Mouse (Mus musculus): ENCODE data around the gene Ovol3. TPM values are rescaled to one million over a fixed set of nuclear protein-coding genes. Genes with fewer than 3 reads are reported as not detected.
A peak's percentile ranks its signal among the peaks of the same experiment; 100 is the strongest.

Ovol3 gene
- polyA plus RNA-seq, 1 experiment from 2014 or later = not detected

DNA sequence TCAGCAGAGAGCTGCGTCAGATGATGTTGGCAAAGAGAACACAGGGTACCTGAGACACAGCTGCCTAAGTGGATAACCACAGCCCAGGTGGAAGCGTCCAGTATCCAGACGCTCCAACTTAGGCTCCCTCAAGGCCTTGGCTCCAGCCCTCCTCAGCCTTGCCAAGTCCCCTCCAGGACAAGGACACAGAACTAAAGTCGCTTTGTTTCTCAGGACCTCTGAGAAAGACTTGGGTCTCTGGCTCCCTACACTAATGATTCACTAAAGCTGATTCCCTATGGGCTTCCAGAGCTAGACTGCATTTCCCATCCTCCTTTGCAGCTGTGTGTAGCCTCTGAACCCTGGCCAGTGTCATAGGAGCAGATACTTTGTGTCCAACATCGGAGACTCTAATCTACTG is 35.3 kb downstream of the Ovol3 start:
- Histone ChIP-seq H3K27me3 (replicated peaks) (no peaks in the 10 kb centered on the region; the same call in 1 of the 2 replicates), H3K9me3 (no peaks in the 10 kb centered on the region), H3K4me3 (no peak overlapping the region), H3K4me1 (peaks cover 7% of the 10 kb centered on the region), H3K27ac (no peak overlapping the region), H3K36me3 (replicated peaks) (no peaks in the 10 kb centered on the region), H3K4me2 (no peak overlapping the region), H3K9ac (no peak overlapping the region)
- no peak for ATAC-seq (replicated peaks)
- 83% methylated on average over 5 of the region's 5 CpGs for WGBS

DNA sequence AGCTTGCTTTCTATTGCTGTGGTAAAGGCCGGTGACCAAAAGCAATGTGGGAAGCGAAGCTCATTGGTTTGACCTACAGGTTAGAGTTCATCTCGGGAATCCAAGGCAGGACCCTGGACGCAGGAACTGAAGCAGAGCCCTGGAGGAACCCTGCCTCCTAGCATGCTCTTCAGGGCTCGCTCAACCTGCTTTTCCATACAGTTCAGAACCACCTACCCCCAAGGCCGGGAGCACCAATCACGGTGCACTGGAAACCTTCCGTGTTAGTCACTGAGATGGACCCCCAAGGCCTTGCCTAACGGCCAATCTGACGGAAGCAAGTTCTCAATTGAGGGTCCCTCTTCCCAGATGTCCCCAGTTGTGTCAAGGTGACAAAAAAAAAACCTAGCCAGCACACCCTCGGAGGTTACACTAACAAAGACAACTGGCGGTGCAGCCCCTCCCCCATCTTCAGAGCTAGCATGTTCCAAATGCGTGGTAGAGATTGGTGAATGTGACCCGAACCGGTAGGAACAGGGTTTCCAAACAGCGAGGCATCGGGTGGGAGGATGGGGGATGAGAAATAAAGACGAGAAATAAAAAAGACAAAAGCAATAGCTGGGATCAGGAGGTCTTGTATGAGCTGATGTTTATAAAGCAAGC is 35.9 kb downstream of the Ovol3 start:
- no peak overlapping the region for H3K4me3 ChIP-seq
- H3K4me1 ChIP-seq = peaks cover 9% of the 10 kb centered on the region
- no peaks in the 10 kb centered on the region; the same call in 1 of the 2 replicates for H3K27me3 ChIP-seq (replicated peaks)
- no peak overlapping the region for H3K9ac ChIP-seq
- H3K36me3 ChIP-seq (replicated peaks) = no peaks in the 10 kb centered on the region
- 76% methylated on average over 18 of the region's 18 CpGs for WGBS
- no peak overlapping the region for H3K27ac ChIP-seq
- no peaks in the 10 kb centered on the region for H3K9me3 ChIP-seq
- no peak overlapping the region for H3K4me2 ChIP-seq
- ATAC-seq (replicated peaks) = no peak

DNA sequence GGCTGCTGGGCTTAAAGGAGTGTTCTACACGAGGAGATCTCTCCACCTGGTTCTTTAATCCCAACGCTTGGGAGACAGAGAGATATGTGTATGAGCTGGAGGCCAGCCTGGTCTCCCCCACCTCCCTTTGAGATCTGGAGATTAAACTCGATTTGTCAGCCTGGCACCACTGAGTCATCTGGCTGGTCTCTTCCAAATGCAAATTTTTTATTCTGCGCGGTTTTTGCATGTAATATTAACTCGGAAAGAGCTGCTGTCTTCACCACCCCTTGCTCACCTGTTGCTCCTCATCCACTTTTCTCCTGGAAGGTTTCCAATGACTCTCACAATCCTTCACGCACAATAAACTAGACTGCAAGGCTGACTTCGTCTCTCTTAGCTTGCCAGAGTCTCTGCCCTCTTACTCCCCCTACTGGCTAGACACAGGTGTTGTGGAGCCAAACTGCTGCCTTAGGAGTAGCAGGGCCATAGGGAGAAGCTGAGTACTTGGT is 37.0 kb downstream of the Ovol3 start, which contains the start of gene Capns1:
Gene Capns1, minus strand, starts transcription at position 331 of the 491 bp plus-strand sequence.
- Histone ChIP-seq H3K9ac (no peak within 1 kb of the TSS), H3K27me3 (replicated peaks) (no peaks in the 10 kb centered on the region; the same call in 1 of the 2 replicates), H3K4me2 (peak within 1 kb of the TSS; percentile 30), H3K9me3 (no peaks in the 10 kb centered on the region), H3K4me1 (peaks cover 11% of the 10 kb centered on the region), H3K27ac (no peak within 1 kb of the TSS), H3K36me3 (replicated peaks) (no peaks in the 10 kb centered on the region), H3K4me3 (peak within 1 kb of the TSS; percentile 7)
- no peak for ATAC-seq (replicated peaks)
- 6% methylated on average over 8 of the region's 8 CpGs for WGBS

DNA sequence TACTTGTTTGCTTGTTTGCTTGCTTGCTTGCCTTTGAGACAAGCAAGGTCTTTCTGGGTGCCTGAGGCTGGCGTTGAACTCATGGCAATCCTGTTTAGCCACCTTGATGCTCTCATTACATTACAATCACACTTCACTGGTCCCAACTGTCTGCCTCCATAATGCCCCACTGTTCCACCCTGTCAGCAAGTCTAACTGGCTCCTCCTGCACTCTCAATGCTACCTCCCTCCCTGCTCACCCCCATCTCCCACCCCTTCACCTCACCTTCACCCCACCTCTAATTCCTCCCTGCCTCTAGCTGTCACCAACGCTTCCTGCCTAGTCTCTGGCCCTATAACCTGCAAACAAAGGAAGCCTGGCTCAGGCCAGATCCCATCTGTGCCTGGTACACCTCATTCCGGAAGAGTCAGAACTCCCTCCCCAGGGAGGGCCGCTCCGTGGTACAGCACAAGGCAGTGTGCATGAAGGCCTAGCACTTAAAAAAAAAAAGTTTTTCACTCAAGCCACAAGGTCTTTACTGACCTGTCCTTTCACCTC is 37.9 kb downstream of the Ovol3 start:
- no peak overlapping the region for H3K27ac ChIP-seq
- no peak overlapping the region for H3K4me2 ChIP-seq
- H3K27me3 ChIP-seq (replicated peaks) = no peaks in the 10 kb centered on the region; the same call in 1 of the 2 replicates
- H3K4me3 ChIP-seq = no peak overlapping the region
- H3K36me3 ChIP-seq (replicated peaks) = no peaks in the 10 kb centered on the region
- no peak for ATAC-seq (replicated peaks)
- peaks cover 19% of the 10 kb centered on the region for H3K4me1 ChIP-seq
- no peaks in the 10 kb centered on the region for H3K9me3 ChIP-seq
- H3K9ac ChIP-seq = no peak overlapping the region
- 79% methylated on average over 5 of the region's 5 CpGs for WGBS

DNA sequence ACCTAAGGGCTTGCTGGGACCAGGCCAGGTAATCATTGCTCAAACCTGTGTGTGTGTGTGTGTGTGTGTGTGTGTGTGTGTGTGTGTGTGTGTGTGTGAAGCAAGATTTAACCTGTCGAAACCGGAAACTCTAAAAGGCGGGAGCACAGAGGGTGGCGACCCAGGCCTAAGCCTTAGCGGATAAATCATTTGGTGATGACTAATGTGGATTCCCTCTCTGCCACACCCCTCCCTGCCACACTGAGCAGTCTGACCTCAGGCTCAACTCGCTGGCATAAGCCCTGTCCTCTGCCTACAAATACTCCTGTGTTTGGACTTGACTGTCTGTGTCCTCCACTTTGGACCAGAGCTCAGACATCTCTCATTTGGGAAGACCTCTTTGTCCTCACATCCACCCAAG is 39.4 kb downstream of the Ovol3 start:
- Histone ChIP-seq H3K9ac (no peak overlapping the region), H3K4me2 (no peak overlapping the region), H3K36me3 (replicated peaks) (peaks cover 7% of the 10 kb centered on the region; the same call in 1 of the 2 replicates), H3K4me3 (no peak overlapping the region), H3K4me1 (peaks cover 23% of the 10 kb centered on the region), H3K9me3 (no peaks in the 10 kb centered on the region), H3K27ac (no peak overlapping the region), H3K27me3 (replicated peaks) (no peaks in the 10 kb centered on the region; the same call in 1 of the 2 replicates)
- WGBS = 74% methylated on average over 6 of the region's 6 CpGs
- no peak for ATAC-seq (replicated peaks)

DNA sequence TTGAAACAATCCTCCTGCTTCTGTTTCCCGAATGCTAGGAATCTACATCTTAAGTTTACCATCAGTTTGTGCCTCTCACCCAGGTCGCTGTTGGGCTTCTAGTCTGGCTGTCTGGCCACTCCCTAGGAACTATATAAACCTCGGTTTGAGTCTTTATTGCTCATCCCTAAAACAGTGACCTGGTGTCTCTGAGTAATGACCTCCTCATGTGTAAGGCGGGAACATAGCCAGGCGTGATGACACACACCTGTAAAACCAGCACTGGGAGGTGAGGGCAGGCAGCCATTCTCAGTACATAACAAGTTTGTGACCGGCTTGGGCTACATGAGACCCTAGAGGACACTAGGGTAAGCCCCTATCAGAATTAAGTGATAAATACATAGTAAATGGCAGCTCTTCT is 40.1 kb downstream of the Ovol3 start:
- Histone ChIP-seq H3K9ac (peak overlapping the region; percentile 81; the same call in 1 of the 2 replicates), H3K36me3 (replicated peaks) (peaks cover 9% of the 10 kb centered on the region; the same call in 1 of the 2 replicates), H3K4me2 (peak overlapping the region; percentile 66; the same call in 1 of the 2 replicates), H3K4me1 (peaks cover 23% of the 10 kb centered on the region), H3K27me3 (replicated peaks) (no peaks in the 10 kb centered on the region; the same call in 1 of the 2 replicates), H3K9me3 (no peaks in the 10 kb centered on the region), H3K4me3 (0 out of 2 replicates have a peak overlapping the region, but pooled peaks have one; percentile 74), H3K27ac (peak overlapping the region; percentile 84; the same call in 1 of the 2 replicates)
- WGBS = 74% methylated on average over 6 of the region's 6 CpGs
- no peak for ATAC-seq (replicated peaks)

DNA sequence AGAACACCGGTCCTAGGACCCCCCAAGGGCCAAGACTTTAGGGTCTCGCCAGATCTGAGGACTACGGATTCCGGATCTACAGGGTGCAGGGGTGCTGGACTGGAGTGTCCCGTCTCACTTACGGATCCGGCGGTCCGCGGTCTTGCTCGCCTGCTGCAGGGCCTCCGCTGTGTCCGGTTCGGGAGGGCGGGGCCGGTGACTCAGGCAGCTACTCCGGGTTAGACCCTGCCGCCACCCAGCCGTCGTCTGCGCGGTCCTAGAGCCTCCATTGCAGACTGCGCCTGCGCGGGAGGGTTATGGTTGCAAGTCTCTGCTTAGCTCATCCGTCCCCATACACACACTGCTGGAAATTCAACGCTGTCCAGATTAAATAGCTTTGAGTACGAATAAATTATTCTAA is 40.6 kb downstream of the Ovol3 start:
- Histone ChIP-seq H3K9ac (peak overlapping the region; percentile 81), H3K4me2 (peak overlapping the region; percentile 66), H3K27me3 (replicated peaks) (no peaks in the 10 kb centered on the region), H3K4me1 (peaks cover 23% of the 10 kb centered on the region), H3K27ac (peak overlapping the region; percentile 84), H3K36me3 (replicated peaks) (peaks cover 14% of the 10 kb centered on the region; the same call in 1 of the 2 replicates), H3K9me3 (no peaks in the 10 kb centered on the region), H3K4me3 (peak overlapping the region; percentile 74)
- ATAC-seq (replicated peaks) = peak; percentile 90
- WGBS = under 1% methylated on average over 28 of the region's 28 CpGs

DNA sequence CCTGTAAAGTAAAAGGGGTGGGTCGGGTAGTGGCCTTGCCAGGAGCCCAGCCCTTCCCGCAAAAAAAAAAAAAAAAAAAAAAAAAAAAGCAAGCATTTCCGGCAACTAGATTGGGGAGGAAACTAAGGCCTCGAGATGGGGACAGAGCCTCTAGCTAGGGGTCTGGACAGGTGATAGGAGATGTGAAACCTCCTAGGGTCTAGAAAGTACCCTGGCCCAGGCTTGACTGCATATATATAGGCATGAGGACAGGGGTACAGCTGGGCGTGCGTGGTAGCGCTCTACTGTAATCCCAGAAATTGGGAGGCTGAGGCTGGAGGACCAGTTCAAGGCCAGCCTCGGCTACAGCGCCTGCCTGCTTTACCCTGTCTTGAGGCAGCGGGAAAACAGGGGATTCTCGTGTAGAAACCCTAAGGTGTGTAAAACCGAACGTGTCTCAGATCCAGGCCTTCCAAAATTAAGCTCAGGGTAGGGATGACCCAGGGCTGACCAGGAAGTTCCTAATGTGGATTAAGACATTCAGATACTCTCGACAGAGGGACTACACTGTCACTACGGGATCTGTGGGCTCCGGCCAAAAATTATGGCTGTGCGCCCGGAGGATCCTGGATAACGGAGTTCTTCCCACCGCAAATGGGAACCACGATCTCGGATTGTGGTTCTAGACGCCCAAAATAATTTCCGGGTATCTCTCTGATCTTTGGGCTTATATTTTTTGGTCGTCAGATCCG is 41.3 kb downstream of the Ovol3 start:
- Histone ChIP-seq H3K4me2 (peak overlapping the region; percentile 66), H3K9ac (peak overlapping the region; percentile 81), H3K9me3 (no peaks in the 10 kb centered on the region), H3K27ac (peak overlapping the region; percentile 84), H3K27me3 (replicated peaks) (no peaks in the 10 kb centered on the region), H3K4me1 (peaks cover 23% of the 10 kb centered on the region), H3K36me3 (replicated peaks) (peaks cover 15% of the 10 kb centered on the region; the same call in 1 of the 2 replicates), H3K4me3 (peak overlapping the region; percentile 74)
- WGBS = under 1% methylated on average over 26 of the region's 26 CpGs
- ATAC-seq (replicated peaks) = peak; percentile 38

DNA sequence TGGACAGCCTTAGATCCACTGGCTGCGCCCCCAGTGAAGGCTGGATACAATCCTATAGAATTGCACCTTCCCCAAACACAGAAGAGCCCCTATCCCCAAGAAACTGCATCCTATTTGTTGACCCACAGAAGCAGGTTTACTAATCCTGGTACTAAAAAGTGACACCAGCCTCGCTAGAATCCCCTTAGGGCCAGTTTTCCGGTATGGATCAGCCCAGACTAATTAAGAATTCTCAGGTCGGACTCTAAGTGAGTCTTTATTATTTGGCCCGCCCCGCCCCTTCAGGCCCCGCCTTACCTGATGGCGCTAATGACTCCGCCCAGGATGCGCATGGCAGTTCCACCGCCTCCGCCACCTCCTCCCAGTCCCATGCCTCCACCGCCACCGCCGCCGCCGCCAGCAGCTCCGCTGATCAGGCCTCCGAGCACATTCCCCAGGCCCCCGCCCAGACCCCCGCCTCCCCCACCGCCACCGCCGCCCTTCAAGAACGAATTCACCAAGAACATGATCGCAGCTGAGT is 41.9 kb downstream of the Ovol3 start:
- H3K4me2 ChIP-seq = peak overlapping the region; percentile 66
- H3K4me3 ChIP-seq = peak overlapping the region; percentile 74
- peak overlapping the region; percentile 81 for H3K9ac ChIP-seq
- peak overlapping the region; percentile 84 for H3K27ac ChIP-seq
- peaks cover 21% of the 10 kb centered on the region; the same call in 1 of the 2 replicates for H3K36me3 ChIP-seq (replicated peaks)
- no peaks in the 10 kb centered on the region for H3K27me3 ChIP-seq (replicated peaks)
- peaks cover 23% of the 10 kb centered on the region for H3K4me1 ChIP-seq
- WGBS = 2% methylated on average over 20 of the region's 26 CpGs
- no peaks in the 10 kb centered on the region for H3K9me3 ChIP-seq
- ATAC-seq (replicated peaks) = peak; percentile 70

DNA sequence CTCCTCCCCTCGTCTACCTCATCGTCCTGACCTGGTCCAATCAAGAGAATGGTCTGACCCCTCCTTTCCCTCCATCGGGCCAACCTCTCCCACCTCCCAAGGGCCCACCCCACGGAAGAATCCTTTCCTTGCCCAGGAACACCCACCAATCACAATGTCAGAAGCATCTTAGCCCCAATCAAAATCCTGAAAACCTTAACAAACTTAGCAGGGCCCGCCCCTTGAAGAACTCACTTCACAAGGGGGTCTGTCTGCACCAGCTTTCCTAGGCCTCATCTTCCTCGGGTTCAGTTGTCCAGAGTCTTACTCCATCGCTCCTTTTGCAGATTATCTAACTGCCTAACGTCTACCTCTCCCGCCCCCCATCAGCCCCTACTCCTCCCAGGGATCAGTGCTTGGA is 42.5 kb downstream of the Ovol3 start:
- H3K36me3 ChIP-seq (replicated peaks) = peaks cover 28% of the 10 kb centered on the region
- ATAC-seq (replicated peaks) = no peak
- H3K4me2 ChIP-seq = peak overlapping the region; percentile 66
- peak overlapping the region; percentile 84; the same call in 1 of the 2 replicates for H3K27ac ChIP-seq
- peak overlapping the region; percentile 74 for H3K4me3 ChIP-seq
- H3K27me3 ChIP-seq (replicated peaks) = no peaks in the 10 kb centered on the region
- 14% methylated on average over 9 of the region's 9 CpGs for WGBS
- peak overlapping the region; percentile 81 for H3K9ac ChIP-seq
- H3K4me1 ChIP-seq = peaks cover 20% of the 10 kb centered on the region
- no peaks in the 10 kb centered on the region for H3K9me3 ChIP-seq

DNA sequence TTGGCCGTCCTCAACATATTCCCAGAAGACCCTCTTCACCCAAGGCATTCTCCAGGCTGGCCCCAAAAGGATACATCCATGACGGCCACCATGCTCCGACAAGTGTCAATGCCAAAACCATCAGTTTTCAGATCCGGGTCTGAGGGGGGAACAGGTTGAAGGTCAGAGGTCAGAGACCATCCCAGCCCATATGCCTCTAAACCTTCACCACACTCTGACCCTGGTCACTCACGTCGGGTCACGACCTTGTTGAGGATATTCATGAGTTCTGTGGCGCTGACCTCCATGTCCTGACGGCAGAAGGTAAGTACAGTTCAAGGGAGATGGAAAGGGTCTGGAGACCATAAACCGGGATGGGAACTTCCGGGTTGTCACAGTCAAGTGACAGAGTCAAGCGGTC is 43.4 kb downstream of the Ovol3 start:
- H3K9me3 ChIP-seq = no peaks in the 10 kb centered on the region
- peaks cover 20% of the 10 kb centered on the region for H3K4me1 ChIP-seq
- H3K27ac ChIP-seq = no peak overlapping the region
- H3K36me3 ChIP-seq (replicated peaks) = peaks cover 37% of the 10 kb centered on the region
- no peak overlapping the region for H3K4me2 ChIP-seq
- ATAC-seq (replicated peaks) = no peak
- 90% methylated on average over 12 of the region's 12 CpGs for WGBS
- H3K27me3 ChIP-seq (replicated peaks) = no peaks in the 10 kb centered on the region
- H3K9ac ChIP-seq = no peak overlapping the region
- no peak overlapping the region for H3K4me3 ChIP-seq

DNA sequence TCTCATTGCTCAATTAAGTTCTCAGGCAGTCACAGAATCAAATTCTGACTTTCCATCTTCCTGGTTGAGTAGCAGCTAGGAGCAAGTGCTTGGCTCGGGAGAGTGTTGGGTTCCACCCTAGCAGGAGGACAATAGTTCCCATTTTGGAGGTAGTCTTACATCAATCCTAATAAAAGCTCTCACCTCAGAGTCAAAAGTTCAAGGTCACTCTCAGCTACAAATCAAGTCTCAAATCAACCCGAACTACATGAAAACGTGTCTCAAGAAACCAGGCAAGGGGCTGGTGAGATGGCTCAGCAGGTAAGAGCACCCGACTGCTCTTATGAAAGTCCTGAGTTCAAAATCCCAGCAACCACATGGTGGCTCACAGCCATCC is 46.4 kb downstream of the Ovol3 start:
- WGBS = 90% methylated on average over 4 of the region's 4 CpGs
- no peak overlapping the region for H3K4me2 ChIP-seq
- H3K27ac ChIP-seq = no peak overlapping the region

More for the DNA sequence above, 46.4 kb downstream of the Ovol3 start:
- peaks cover 16% of the 10 kb centered on the region for H3K4me1 ChIP-seq
- no peaks in the 10 kb centered on the region for H3K9me3 ChIP-seq
- no peaks in the 10 kb centered on the region for H3K27me3 ChIP-seq (replicated peaks)
- H3K36me3 ChIP-seq (replicated peaks) = peaks cover 55% of the 10 kb centered on the region
- ATAC-seq (replicated peaks) = no peak
- no peak overlapping the region for H3K4me3 ChIP-seq
- H3K9ac ChIP-seq = no peak overlapping the region
